Mouse (Mus musculus) intestine, embryonic 15.5 days (tissue): ENCODE measurements around the gene Gm38655. TPM values are rescaled to one million over a fixed set of nuclear protein-coding genes. Genes with fewer than 3 reads are reported as not detected.

Experiments
- polyA plus RNA-seq: library from polyadenylated mRNA; unstranded; fragments of >200 nt; fragmentation: Nextera tagmentation; extraction: Ambion mirVana; gene quantifications from 2 replicates; pipeline ENCODE4 v1.2.1, GENCODE M21; 2015

Gene Gm38655
- polyA plus RNA-seq, 1 experiment from 2014 or later: 1.2 TPM

Other genes starting within 250 kb of the Gm38655 start
- 22.4 and 23.2 TPM in 2 replicates for gene Mapk8ip3, start 238.5 kb downstream of the Gm38655 start, polyA plus RNA-seq
- gene Jpt2, start 214.8 kb downstream of the Gm38655 start, polyA plus RNA-seq: 183 and 187 TPM in 2 replicates
- gene Cramp1l, start 159.7 kb downstream of the Gm38655 start, polyA plus RNA-seq: 5.2 and 5.3 TPM in 2 replicates
- 12.3 and 14.8 TPM in 2 replicates for gene Ift140, start 159.4 kb downstream of the Gm38655 start, polyA plus RNA-seq
- 22.8 and 23.2 TPM in 2 replicates for gene Tmem204, start 91.9 kb downstream of the Gm38655 start, polyA plus RNA-seq
- gene Telo2, start 59.5 kb downstream of the Gm38655 start, polyA plus RNA-seq: 34.0 and 39.3 TPM in 2 replicates
- 0.15 and 0.25 TPM in 2 replicates for gene Ptx4, start 54.7 kb downstream of the Gm38655 start, polyA plus RNA-seq
- gene Clcn7, start 42.1 kb downstream of the Gm38655 start, polyA plus RNA-seq: 20.3 and 20.4 TPM in 2 replicates
- 0.16 and 0.19 TPM in 2 replicates for gene Ccdc154, start 13.0 kb downstream of the Gm38655 start, polyA plus RNA-seq
- gene BC003965, start 9.1 kb upstream of the Gm38655 start, polyA plus RNA-seq: 37.4 and 39.5 TPM in 2 replicates
- gene Unkl, start 12.9 kb upstream of the Gm38655 start, polyA plus RNA-seq: 6.0 and 6.6 TPM in 2 replicates
- 40.6 and 42.7 TPM in 2 replicates for gene Gnptg, start 64.7 kb upstream of the Gm38655 start, polyA plus RNA-seq
- gene Tsr3, start 64.7 kb upstream of the Gm38655 start, polyA plus RNA-seq: 37.7 and 38.5 TPM in 2 replicates
- gene Baiap3, start 80.9 kb upstream of the Gm38655 start, polyA plus RNA-seq: 4.0 and 4.3 TPM in 2 replicates
- 490 and 556 TPM in 2 replicates for gene Ube2i, start 99.2 kb upstream of the Gm38655 start, polyA plus RNA-seq
- 0.62 TPM in 1 of 2 replicates, not detected in the other for gene Prss34, start 122.9 kb upstream of the Gm38655 start, polyA plus RNA-seq
- not detected in 2 replicates for gene Prss28, start 133.2 kb upstream of the Gm38655 start, polyA plus RNA-seq
- gene Prss29, start 143.2 kb upstream of the Gm38655 start, polyA plus RNA-seq: not detected in 2 replicates
- not detected in 2 replicates for gene Tpsab1, start 170.1 kb upstream of the Gm38655 start, polyA plus RNA-seq
- 1.9 TPM in 2 replicates for gene Tpsb2, start 190.8 kb upstream of the Gm38655 start, polyA plus RNA-seq
- gene Tpsg1, start 193.8 kb upstream of the Gm38655 start, polyA plus RNA-seq: 14.3 and 17.6 TPM in 2 replicates